Mouse (Mus musculus): ENCODE measurements around the gene Uhrf1bp1l. TPM values are rescaled to one million over a fixed set of nuclear protein-coding genes. Genes with fewer than 3 reads are reported as not detected.

Gene Uhrf1bp1l
- polyA plus RNA-seq, 1 experiment: 43.5 TPM

GRCm38 (mm10) chr10:89740995-89741394 lies 3.8 kb upstream of the Uhrf1bp1l start:
- H3K9ac ChIP-seq (ENCODE audit: low read depth, poor library complexity, severe bottlenecking): no peak overlapping the region
- no peak overlapping the region for H3K4me3 ChIP-seq (ENCODE audit: low read depth, low read length)
- H3K27me3 ChIP-seq (ENCODE audit: control insufficient read depth, insufficient read depth, low read length, poor library complexity, severe bottlenecking): no peaks in the 10 kb centered on the region
- no peak overlapping the region for H3K27ac ChIP-seq (ENCODE audit: insufficient read depth, low read length)
- TF ChIP-seq EP300 (IDR thresholded peaks at IDR 0.05; ENCODE audit: insufficient read depth, low read depth, low read length): no peak
- TF ChIP-seq POLR2A (IDR thresholded peaks at IDR 0.05; ENCODE audit: insufficient read depth, low read length): no peak
- no peak for TF ChIP-seq CTCF (IDR thresholded peaks at IDR 0.05; ENCODE audit: low read depth, low read length)
- H3K4me1 ChIP-seq (ENCODE audit: control insufficient read depth, insufficient read depth, low read length): peaks cover 2% of the 10 kb centered on the region
- H3K36me3 ChIP-seq (ENCODE audit: control insufficient read depth, insufficient read depth, low read length, poor library complexity, severe bottlenecking): no peaks in the 10 kb centered on the region
- H3K9me3 ChIP-seq (replicated peaks; ENCODE audit: control insufficient read depth, insufficient read depth, low read length, poor library complexity, severe bottlenecking): no peaks in the 10 kb centered on the region

GRCm38 (mm10) chr10:89743266-89743665 lies 1.5 kb upstream of the Uhrf1bp1l start:
- H3K4me1 ChIP-seq (ENCODE audit: control insufficient read depth, insufficient read depth, low read length): peaks cover 2% of the 10 kb centered on the region
- no peaks in the 10 kb centered on the region for H3K9me3 ChIP-seq (replicated peaks; ENCODE audit: control insufficient read depth, insufficient read depth, low read length, poor library complexity, severe bottlenecking)
- no peak overlapping the region for H3K27ac ChIP-seq (ENCODE audit: insufficient read depth, low read length)
- no peak overlapping the region for H3K9ac ChIP-seq (ENCODE audit: low read depth, poor library complexity, severe bottlenecking)
- no peaks in the 10 kb centered on the region for H3K27me3 ChIP-seq (ENCODE audit: control insufficient read depth, insufficient read depth, low read length, poor library complexity, severe bottlenecking)
- no peak for TF ChIP-seq CTCF (IDR thresholded peaks at IDR 0.05; ENCODE audit: low read depth, low read length)
- no peak for TF ChIP-seq POLR2A (IDR thresholded peaks at IDR 0.05; ENCODE audit: insufficient read depth, low read length)
- H3K4me3 ChIP-seq (ENCODE audit: low read depth, low read length): no peak overlapping the region
- no peaks in the 10 kb centered on the region for H3K36me3 ChIP-seq (ENCODE audit: control insufficient read depth, insufficient read depth, low read length, poor library complexity, severe bottlenecking)

DNA sequence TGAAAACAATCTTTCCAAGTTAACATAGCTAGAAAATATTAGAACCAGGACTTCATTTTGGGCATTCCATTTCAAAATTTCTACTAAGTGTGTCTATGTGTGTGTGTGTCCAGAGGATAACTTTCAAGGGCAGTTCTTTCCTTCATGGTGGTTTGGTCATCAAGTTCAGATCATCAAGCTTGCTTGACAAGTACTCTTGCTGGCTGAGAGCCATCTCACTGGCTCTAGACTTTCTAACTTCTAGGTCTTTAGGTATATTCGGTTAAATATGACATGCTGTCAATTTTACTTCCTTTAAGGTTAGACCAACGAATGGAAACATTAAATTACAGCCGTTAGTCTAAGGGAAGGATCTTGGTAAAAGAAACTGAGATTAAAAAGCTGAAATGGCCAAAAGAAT lies 450 bp upstream of the Uhrf1bp1l start:
- no peak for TF ChIP-seq EP300 (IDR thresholded peaks at IDR 0.05; ENCODE audit: insufficient read depth, low read depth, low read length)
- TF ChIP-seq POLR2A (IDR thresholded peaks at IDR 0.05; ENCODE audit: insufficient read depth, low read length): no peak
- TF ChIP-seq CTCF (IDR thresholded peaks at IDR 0.05; ENCODE audit: low read depth, low read length): no peak
- 0 out of 2 replicates have a peak overlapping the region, but pooled peaks have one; percentile 96 for H3K9ac ChIP-seq (ENCODE audit: low read depth, poor library complexity, severe bottlenecking)
- H3K27ac ChIP-seq (ENCODE audit: insufficient read depth, low read length): no peak overlapping the region

DNA sequence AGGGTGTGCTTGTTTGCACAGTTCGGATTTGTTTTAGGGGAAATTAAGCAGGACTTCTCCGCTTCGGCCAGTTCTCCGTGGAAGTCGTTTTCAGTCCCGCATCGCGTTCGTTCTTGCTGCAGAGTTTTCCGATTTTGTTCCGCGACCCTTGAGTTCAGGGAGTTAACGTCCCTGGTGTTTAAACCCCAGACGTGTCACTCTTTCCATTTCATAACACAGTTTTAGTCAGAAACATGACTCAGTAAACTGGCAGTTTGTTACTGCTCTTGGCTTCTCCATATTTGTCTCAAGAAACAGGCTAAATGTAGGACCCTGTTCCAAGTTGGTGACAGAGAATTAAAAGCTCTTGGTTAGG lies 852 bp downstream of the Uhrf1bp1l start:
- Histone ChIP-seq H3K36me3 (ENCODE audit: control insufficient read depth, insufficient read depth, low read length, poor library complexity, severe bottlenecking) (no peaks in the 10 kb centered on the region), H3K27ac (ENCODE audit: insufficient read depth, low read length) (no peak overlapping the region), H3K9me3 (replicated peaks; ENCODE audit: control insufficient read depth, insufficient read depth, low read length, poor library complexity, severe bottlenecking) (no peaks in the 10 kb centered on the region), H3K4me1 (ENCODE audit: control insufficient read depth, insufficient read depth, low read length) (no peaks in the 10 kb centered on the region), H3K4me3 (ENCODE audit: low read depth, low read length) (peak overlapping the region; percentile 73), H3K27me3 (ENCODE audit: control insufficient read depth, insufficient read depth, low read length, poor library complexity, severe bottlenecking) (no peaks in the 10 kb centered on the region), H3K9ac (ENCODE audit: low read depth, poor library complexity, severe bottlenecking) (peak overlapping the region; percentile 96)
- no peak for TF ChIP-seq POLR2A (IDR thresholded peaks at IDR 0.05; ENCODE audit: insufficient read depth, low read length)
- no peak for TF ChIP-seq EP300 (IDR thresholded peaks at IDR 0.05; ENCODE audit: insufficient read depth, low read depth, low read length)
- TF ChIP-seq CTCF (IDR thresholded peaks at IDR 0.05; ENCODE audit: low read depth, low read length): no peak

More for the DNA sequence above, 450 bp upstream of the Uhrf1bp1l start:
- H3K4me1 ChIP-seq (ENCODE audit: control insufficient read depth, insufficient read depth, low read length): peaks cover 2% of the 10 kb centered on the region
- H3K27me3 ChIP-seq (ENCODE audit: control insufficient read depth, insufficient read depth, low read length, poor library complexity, severe bottlenecking): no peaks in the 10 kb centered on the region
- H3K4me3 ChIP-seq (ENCODE audit: low read depth, low read length): no peak overlapping the region
- no peaks in the 10 kb centered on the region for H3K36me3 ChIP-seq (ENCODE audit: control insufficient read depth, insufficient read depth, low read length, poor library complexity, severe bottlenecking)
- H3K9me3 ChIP-seq (replicated peaks; ENCODE audit: control insufficient read depth, insufficient read depth, low read length, poor library complexity, severe bottlenecking): no peaks in the 10 kb centered on the region

- TF ChIP-seq CTCF (IDR thresholded peaks at IDR 0.05; ENCODE audit: low read depth, low read length): no peak
- TF ChIP-seq POLR2A (IDR thresholded peaks at IDR 0.05; ENCODE audit: insufficient read depth, low read length): no peak
- no peak for TF ChIP-seq EP300 (IDR thresholded peaks at IDR 0.05; ENCODE audit: insufficient read depth, low read depth, low read length)
- Histone ChIP-seq H3K4me3 (ENCODE audit: low read depth, low read length) (no peak overlapping the region), H3K9ac (ENCODE audit: low read depth, poor library complexity, severe bottlenecking) (no peak overlapping the region)
Observed at GRCm38 (mm10) chr10:89746581-89746980, 1.8 kb downstream of the Uhrf1bp1l start.

DNA sequence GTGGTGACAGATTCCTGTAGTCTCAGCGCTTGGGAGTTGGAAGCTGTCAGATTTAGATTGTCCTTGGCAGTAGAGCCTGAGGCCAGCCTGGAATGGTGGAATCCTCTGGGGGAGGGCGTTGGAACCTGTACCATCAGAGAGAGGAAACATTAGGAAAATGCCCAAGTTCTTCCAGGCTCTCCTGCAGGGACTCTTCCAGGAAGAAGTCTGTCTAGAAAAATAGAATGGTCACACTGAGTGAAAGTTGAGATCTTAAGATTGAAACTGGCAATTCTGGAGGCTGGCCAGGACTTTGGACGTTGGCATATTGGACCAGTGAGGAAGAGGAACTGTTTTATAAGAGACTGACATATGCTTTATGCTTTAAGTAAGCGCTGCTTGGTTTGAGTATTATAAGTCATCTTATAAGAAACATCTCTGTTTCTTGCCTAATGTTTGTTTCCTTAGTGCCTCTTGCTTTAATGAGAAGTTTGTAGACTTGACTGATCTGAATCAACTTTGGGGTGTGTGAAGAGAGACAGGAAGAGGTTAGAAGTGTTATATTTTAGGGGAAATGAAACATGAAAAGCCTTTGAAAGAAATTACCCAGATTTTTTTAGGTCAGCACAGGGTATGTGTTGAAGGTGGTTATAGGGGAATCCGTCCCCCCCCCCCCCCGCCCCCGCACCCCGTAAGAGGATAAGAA lies 2.6 kb downstream of the Uhrf1bp1l start:
- Histone ChIP-seq H3K9me3 (replicated peaks; ENCODE audit: control insufficient read depth, insufficient read depth, low read length, poor library complexity, severe bottlenecking) (no peaks in the 10 kb centered on the region), H3K4me3 (ENCODE audit: low read depth, low read length) (no peak overlapping the region), H3K27ac (ENCODE audit: insufficient read depth, low read length) (no peak overlapping the region), H3K27me3 (ENCODE audit: control insufficient read depth, insufficient read depth, low read length, poor library complexity, severe bottlenecking) (no peaks in the 10 kb centered on the region), H3K9ac (ENCODE audit: low read depth, poor library complexity, severe bottlenecking) (no peak overlapping the region), H3K36me3 (ENCODE audit: control insufficient read depth, insufficient read depth, low read length, poor library complexity, severe bottlenecking) (no peaks in the 10 kb centered on the region), H3K4me1 (ENCODE audit: control insufficient read depth, insufficient read depth, low read length) (no peaks in the 10 kb centered on the region)
- TF ChIP-seq CTCF (IDR thresholded peaks at IDR 0.05; ENCODE audit: low read depth, low read length) (no peak), POLR2A (IDR thresholded peaks at IDR 0.05; ENCODE audit: insufficient read depth, low read length) (no peak), EP300 (IDR thresholded peaks at IDR 0.05; ENCODE audit: insufficient read depth, low read depth, low read length) (no peak)

More at GRCm38 (mm10) chr10:89746581-89746980, 1.8 kb downstream of the Uhrf1bp1l start:
- Histone ChIP-seq H3K4me1 (ENCODE audit: control insufficient read depth, insufficient read depth, low read length) (no peaks in the 10 kb centered on the region), H3K9me3 (replicated peaks; ENCODE audit: control insufficient read depth, insufficient read depth, low read length, poor library complexity, severe bottlenecking) (no peaks in the 10 kb centered on the region), H3K36me3 (ENCODE audit: control insufficient read depth, insufficient read depth, low read length, poor library complexity, severe bottlenecking) (no peaks in the 10 kb centered on the region), H3K27ac (ENCODE audit: insufficient read depth, low read length) (no peak overlapping the region), H3K27me3 (ENCODE audit: control insufficient read depth, insufficient read depth, low read length, poor library complexity, severe bottlenecking) (no peaks in the 10 kb centered on the region)
